Mouse (Mus musculus) heart, embryonic 14.5 days (tissue): ENCODE measurements around the gene Btg1-ps1. TPM values are rescaled to one million over a fixed set of nuclear protein-coding genes. Genes with fewer than 3 reads are reported as not detected.

Source experiments
- polyA plus RNA-seq: library from polyadenylated mRNA; unstranded; fragments of >200 nt; fragmentation: Nextera tagmentation; extraction: Ambion mirVana; gene quantifications from 2 replicates; pipeline ENCODE4 v1.2.1, GENCODE M21; 2014

Btg1-ps1 gene
- polyA plus RNA-seq, 1 experiment from 2014 or later = not detected

Other genes starting within 250 kb of the Btg1-ps1 start
- 11.8 and 12.1 TPM in 2 replicates for gene Rhox5, start 214.0 kb downstream of the Btg1-ps1 start, polyA plus RNA-seq
- gene Rhox6, start 191.9 kb downstream of the Btg1-ps1 start, polyA plus RNA-seq = not detected in 2 replicates
- gene Rhox7a, start 187.1 kb downstream of the Btg1-ps1 start, polyA plus RNA-seq = not detected in 2 replicates
- not detected in 2 replicates for gene Rhox8, start 139.9 kb downstream of the Btg1-ps1 start, polyA plus RNA-seq
- not detected in 2 replicates for gene Rhox7b, start 121.6 kb downstream of the Btg1-ps1 start, polyA plus RNA-seq
- gene Rhox9, start 117.0 kb downstream of the Btg1-ps1 start, polyA plus RNA-seq = not detected in 2 replicates
- gene Btg1-ps2, start 24.3 kb upstream of the Btg1-ps1 start, polyA plus RNA-seq = not detected in 2 replicates
- not detected in 2 replicates for gene Rhox10, start 47.7 kb upstream of the Btg1-ps1 start, polyA plus RNA-seq
- gene Rhox11, start 66.3 kb upstream of the Btg1-ps1 start, polyA plus RNA-seq = not detected in 2 replicates
- not detected in 2 replicates for gene Rhox12, start 92.1 kb upstream of the Btg1-ps1 start, polyA plus RNA-seq
- not detected in 2 replicates for gene Rhox13, start 102.4 kb upstream of the Btg1-ps1 start, polyA plus RNA-seq
- 2.8 and 3.9 TPM in 2 replicates for gene Zbtb33, start 171.0 kb upstream of the Btg1-ps1 start, polyA plus RNA-seq
- gene Tmem255a, start 233.6 kb upstream of the Btg1-ps1 start, polyA plus RNA-seq = 27.0 and 34.1 TPM in 2 replicates